11 mouse cellular contexts compared by ENCODE assay signal in genomic region chr11:43530043-43530442, GRCm38 (mm10). TPM values are rescaled to one million over a fixed set of nuclear protein-coding genes. Genes with fewer than 3 reads are reported as not detected.
A peak's percentile ranks its signal among the peaks of the same experiment; 100 is the strongest.
DNase-seq lines count a peak whose midpoint lies in the region; ATAC-seq lines count a peak whose summit lies in the region.
"Had no signal": no experiment of that assay in that cellular context is flagged by ENCODE, and none has a peak within 500 bp of the region (broad histone marks: within the 10 kb centered on the region; RNA-seq: fewer than 3 reads in every experiment).

No protein-coding gene starts in this region.

- peak overlapping the region; percentile 20 to 69 for H3K4me3 ChIP-seq in heart, embryonic 14.5 days (ENCODE audit: control insufficient read depth in 1 of 2, insufficient read depth in 1 of 2, low read depth in 1 of 2, low read length in 2 of 2)

- H3K27ac ChIP-seq in heart, embryonic 14.5 days (replicated peaks in 1 of 2; ENCODE audit: control insufficient read depth in 1 of 2, insufficient read depth in 1 of 2, low read depth in 2 of 2, low read length in 2 of 2): peak overlapping the region; percentile 58 to 62
- H3K27ac ChIP-seq: liver, embryonic 15.5 days had no signal

- H3K4me2 ChIP-seq in heart, embryonic 14.5 days (ENCODE audit: low read length): peak overlapping the region; percentile 85

- no peaks in the 10 kb centered on the region for H3K27me3 ChIP-seq in heart, embryonic 14.5 days (ENCODE audit: control insufficient read depth, insufficient read depth, low read length)

- no peaks in the 10 kb centered on the region for H3K9me3 ChIP-seq in heart, embryonic 14.5 days (ENCODE audit: control insufficient read depth, low read length)
- H3K9me3 ChIP-seq: liver, embryonic 15.5 days had no signal

- DNase-seq in heart, adult 9 months (ENCODE audit: low spot score in 2 of 2): no peak
- peak; percentile 64 for DNase-seq in embryo, embryonic 10 days (ENCODE audit: low spot score)
- peak; percentile 21 for DNase-seq in heart, postnatal 4 days
- DNase-seq in mesoderm, embryonic 11.5 days (ENCODE audit: low read depth, low spot score): peak; percentile 42
- DNase-seq in cerebellum, adult 11 months: no peak
- no peak for DNase-seq in urinary bladder, postnatal 10 days (ENCODE audit: low spot score)
- DNase-seq: adrenal gland, postnatal 36 days had no signal

- peak overlapping the region; percentile 90 for H3K9ac ChIP-seq in heart, embryonic 14.5 days (ENCODE audit: low read length)
- H3K9ac ChIP-seq: liver, embryonic 15.5 days had no signal

- WGBS in heart, embryonic 14.5 days: 17% methylated on average over 3 of the region's 3 CpGs

- ATAC-seq in heart, embryonic 14.5 days (ENCODE audit: insufficient number of reproducible peaks, insufficient read depth, low FRiP score, low read depth): no peak
- no peak for ATAC-seq in activated CD4-positive, CD25-positive, alpha-beta regulatory T cell, adult 4 months
- ATAC-seq: CD4-positive, CD25-positive, alpha-beta regulatory T cell, adult 4 months had no signal

- H3K4me1 ChIP-seq in heart, embryonic 14.5 days (ENCODE audit: control insufficient read depth in 2 of 2, insufficient read depth in 2 of 2, low read length in 2 of 2): peaks cover 9 to 35% of the 10 kb centered on the region in 2 experiments
- H3K4me1 ChIP-seq: liver, embryonic 15.5 days had no signal

- peaks cover 44% of the 10 kb centered on the region for H3K36me3 ChIP-seq in heart, embryonic 14.5 days (ENCODE audit: control insufficient read depth, insufficient read depth, low read length)
- H3K36me3 ChIP-seq: liver, embryonic 15.5 days had no signal

RNA-seq across cellular contexts. Expression of gene Ccnjl, which starts 1.5 kb away (rescaled TPM):
- polyA plus RNA-seq in heart, embryonic 14.5 days (2014; fragmentation: Nextera tagmentation; extraction: Ambion mirVana): 20.3 and 21.1 TPM in 2 replicates
- total RNA-seq in heart, postnatal 4 days (2021): 10 to 100 TPM; 10.4 to 12.0 TPM
- under 1 TPM in 1 of 2 experiments, not detected in 1; 0.17 TPM for polyA plus RNA-seq in activated CD4-positive, CD25-positive, alpha-beta regulatory T cell, adult 4 months (2017; shearing (Covaris generic))

RNA-seq across cellular contexts. Expression of gene C1qtnf2, which starts 56.0 kb away (rescaled TPM):
- polyA plus RNA-seq in heart, embryonic 14.5 days (2014; fragmentation: Nextera tagmentation; extraction: Ambion mirVana): 4.7 and 5.3 TPM in 2 replicates
- 10 to 100 TPM; 10.5 to 13.2 TPM for total RNA-seq in heart, postnatal 4 days (2021)
- polyA plus RNA-seq in activated CD4-positive, CD25-positive, alpha-beta regulatory T cell, adult 4 months (2017; shearing (Covaris generic)): not detected
- polyA plus RNA-seq: CD4-positive, CD25-positive, alpha-beta regulatory T cell, adult 4 months had no signal

RNA-seq across cellular contexts. Expression of gene 4933415A04Rik, which starts 56.8 kb away (rescaled TPM):
- 5.3 and 5.7 TPM in 2 replicates for polyA plus RNA-seq in heart, embryonic 14.5 days (2014; fragmentation: Nextera tagmentation; extraction: Ambion mirVana)
- 1 to 10 TPM; 3.3 to 3.8 TPM for total RNA-seq in heart, postnatal 4 days (2021)
- not detected for polyA plus RNA-seq in activated CD4-positive, CD25-positive, alpha-beta regulatory T cell, adult 4 months (2017; shearing (Covaris generic))
- polyA plus RNA-seq: CD4-positive, CD25-positive, alpha-beta regulatory T cell, adult 4 months had no signal

Comparison
In these comparisons a context has a peak if more than half of its experiments do, and no peak if none do; other contexts are left out.
1. DNase-seq: peak in embryo, embryonic 10 days (single experiment), heart, postnatal 4 days (single experiment) and mesoderm, embryonic 11.5 days (single experiment); none in heart, adult 9 months (0 of 2), cerebellum, adult 11 months (single experiment) and urinary bladder, postnatal 10 days (single experiment).
2. RNA of gene Ccnjl, which starts 1.5 kb away (polyA plus RNA-seq): 20.3 to 21.1 TPM in heart, embryonic 14.5 days; 0.17 TPM in activated CD4-positive, CD25-positive, alpha-beta regulatory T cell, adult 4 months; every median in the first group is over 10 times any median in the second.